Mouse (Mus musculus) T-helper 1 cell (primary cell): Measurements from ENCODE around the gene Ifnz.
"Not testable (repeated sequence)": the region's sequence is repeated elsewhere in the genome, so short reads cannot be mapped to it uniquely, and the experiment has no call there.

Experiments
- in situ Hi-C: fragments of 300-600 bp; cut with MboI, MseI; formaldehyde crosslinking; loops from one replicate; pipeline ENCODE4 v1.15.1; 2025; ENCODE audit warnings: high pct_unique_total_duplicates

Ifnz gene

GRCm38 (mm10) chr4:88781831-88782230 lies at the start of gene Ifnz:
TSS of gene Ifnz (plus strand) at chr4:88782131.
- in situ Hi-C loops: loop anchor here (25.0 kb wide), 1 partner anchor 770 kb away; no protein-coding TSS in a partner anchor

- in situ Hi-C loops: loop anchor here (5.0 kb wide), 1 partner anchor 41 kb away; no protein-coding TSS in a partner anchor
Observed at GRCm38 (mm10) chr4:88738480-88738879, 43.5 kb upstream of the Ifnz start.

GRCm38 (mm10) chr4:88739036-88739435 lies 42.9 kb upstream of the Ifnz start:
- in situ Hi-C loops: loop anchor here (5.0 kb wide), 1 partner anchor 42 kb away; no protein-coding TSS in a partner anchor

GRCm38 (mm10) chr4:88741426-88741825 lies 40.5 kb upstream of the Ifnz start:
- in situ Hi-C loops: no loop called here

GRCm38 (mm10) chr4:88742771-88743371 lies 39.1 kb upstream of the Ifnz start:
- in situ Hi-C loops: no loop called here

GRCm38 (mm10) chr4:88744207-88744606 lies 37.7 kb upstream of the Ifnz start:
- in situ Hi-C loops: no loop called here

GRCm38 (mm10) chr4:88749926-88750325 lies 32.0 kb upstream of the Ifnz start:
- in situ Hi-C loops: loop anchor here (5.0 to 10.0 kb wide), 2 partner anchors 37 to 1385 kb away; partner anchors contain the start of genes Gm13276 and Gm13277

- in situ Hi-C loops: loop anchor here (5.0 to 10.0 kb wide), 2 partner anchors 32 to 1390 kb away; partner anchors contain the start of genes Gm13276 and Gm13277
Observed at GRCm38 (mm10) chr4:88754818-88755340, 27.1 kb upstream of the Ifnz start, which contains the start of gene Gm13271. TSS of gene Gm13271 (plus strand) at chr4:88754868.

- in situ Hi-C loops: loop anchor here (10.0 kb wide), 1 partner anchor 1392 kb away; no protein-coding TSS in a partner anchor
Observed at GRCm38 (mm10) chr4:88756581-88757513, 25.1 kb upstream of the Ifnz start.

- in situ Hi-C loops: loop anchor here (10.0 kb wide), 1 partner anchor 1393 kb away; no protein-coding TSS in a partner anchor
Observed at GRCm38 (mm10) chr4:88757628-88758031, 24.3 kb upstream of the Ifnz start.

- in situ Hi-C loops: loop anchor here (10.0 kb wide), 1 partner anchor 1394 kb away; no protein-coding TSS in a partner anchor
Observed at GRCm38 (mm10) chr4:88758751-88759150, 23.2 kb upstream of the Ifnz start.

- in situ Hi-C loops: loop anchor here (10.0 kb wide), 1 partner anchor 1395 kb away; no protein-coding TSS in a partner anchor
Observed at GRCm38 (mm10) chr4:88759610-88760268, 22.2 kb upstream of the Ifnz start, which contains the start of gene Gm13283. TSS of gene Gm13283 (plus strand) at chr4:88760119.

GRCm38 (mm10) chr4:88760431-88760830 lies 21.5 kb upstream of the Ifnz start:
- in situ Hi-C loops: not testable (repeated sequence)

- in situ Hi-C loops: not testable (repeated sequence)
Observed at GRCm38 (mm10) chr4:88761776-88762175, 20.2 kb upstream of the Ifnz start.

- in situ Hi-C loops: not testable (repeated sequence)
Observed at GRCm38 (mm10) chr4:88762341-88762740, 19.6 kb upstream of the Ifnz start.

GRCm38 (mm10) chr4:88763384-88764018 lies 18.4 kb upstream of the Ifnz start:
- in situ Hi-C loops: not testable (repeated sequence)

GRCm38 (mm10) chr4:88773534-88773933 lies 8.4 kb upstream of the Ifnz start, which contains the start of gene Gm13290:
TSS of gene Gm13290 (plus strand) at chr4:88773834.
- in situ Hi-C loops: loop anchor here (5.0 kb wide), 1 partner anchor 34 kb away; the partner anchor contains the start of gene Gm13288

- in situ Hi-C loops: loop anchor here (25.0 kb wide), 1 partner anchor 764 kb away; no protein-coding TSS in a partner anchor
Observed at GRCm38 (mm10) chr4:88776622-88777021, 5.3 kb upstream of the Ifnz start, which contains the start of gene Gm13289. TSS of gene Gm13289 (plus strand) at chr4:88776922.

GRCm38 (mm10) chr4:88779550-88779949 lies 2.4 kb upstream of the Ifnz start, which contains the start of gene Gm13272:
TSS of gene Gm13272 (plus strand) at chr4:88779850.
- in situ Hi-C loops: loop anchor here (25.0 kb wide), 1 partner anchor 767 kb away; no protein-coding TSS in a partner anchor

GRCm38 (mm10) chr4:88780320-88780719 lies 1.6 kb upstream of the Ifnz start:
- in situ Hi-C loops: loop anchor here (25.0 kb wide), 1 partner anchor 768 kb away; no protein-coding TSS in a partner anchor
